Mouse (Mus musculus): ENCODE data around the gene Lrmp. TPM values are rescaled to one million over a fixed set of nuclear protein-coding genes. Genes with fewer than 3 reads are reported as not detected.
"Not testable (repeated sequence)": the region's sequence is repeated elsewhere in the genome, so short reads cannot be mapped to it uniquely, and the experiment has no call there.

Gene Lrmp
- polyA plus RNA-seq, 1 experiment, result 0.04 TPM

- Histone ChIP-seq H3K79me2 (ENCODE audit: control insufficient read depth, insufficient read depth) (no peaks in the 10 kb centered on the region), H3ac (ENCODE audit: control insufficient read depth, insufficient read length) (no peak overlapping the region), H3K4me3 (no peak overlapping the region), H3K27me3 (ENCODE audit: control insufficient read depth, insufficient read depth, insufficient read length) (no peaks in the 10 kb centered on the region), H3K36me3 (ENCODE audit: control insufficient read depth, insufficient read depth) (no peaks in the 10 kb centered on the region), H3K4me2 (ENCODE audit: low read depth) (no peak overlapping the region)
- TF ChIP-seq TCF3 (IDR thresholded peaks at IDR 0.05; ENCODE audit: insufficient read length, low read depth) (no peak), SRF (IDR thresholded peaks at IDR 0.05; ENCODE audit: control insufficient read depth, insufficient read length, low read depth) (no peak), TCF12 (IDR thresholded peaks at IDR 0.05; ENCODE audit: insufficient read depth, poor library complexity, severe bottlenecking) (no peak)
Measured at GRCm38 (mm10) chr6:145089373-145089772, 26.1 kb upstream of the Lrmp start.

DNA sequence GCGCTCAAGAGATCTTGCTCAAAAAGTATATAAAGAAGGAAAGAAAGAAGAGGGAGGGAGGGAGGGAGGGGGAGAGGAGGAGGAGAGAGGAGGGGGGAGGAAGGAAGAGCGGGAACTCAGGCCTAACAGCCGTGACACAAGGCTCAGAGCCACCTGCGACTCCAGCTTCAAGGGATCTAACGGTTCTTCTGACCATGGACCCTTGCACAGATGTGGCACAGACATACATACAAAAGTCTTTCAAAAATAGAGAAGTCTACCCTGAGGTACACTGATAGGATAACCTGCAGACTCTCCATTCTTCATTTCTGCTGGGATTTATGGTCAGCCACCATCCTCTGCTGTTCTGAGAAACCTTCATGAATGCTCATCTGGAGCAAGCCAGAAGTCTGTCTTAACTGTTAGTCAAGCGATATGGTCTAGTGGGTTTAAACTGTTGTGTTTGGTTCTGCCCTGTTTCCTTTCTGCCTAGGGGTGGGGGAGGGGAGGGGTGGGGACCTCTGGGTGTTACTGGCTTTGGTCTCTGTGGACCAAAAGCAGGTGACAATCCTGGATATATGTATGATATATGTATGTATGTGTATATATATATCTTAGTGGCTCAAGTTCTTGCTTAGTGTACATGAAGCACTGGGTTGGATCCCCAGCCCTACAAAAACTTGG is 25.1 kb upstream of the Lrmp start:
- TF ChIP-seq SRF (IDR thresholded peaks at IDR 0.05; ENCODE audit: control insufficient read depth, insufficient read length, low read depth) (no peak), MYOD1 (IDR thresholded peaks at IDR 0.05; ENCODE audit: control insufficient read depth in 1 of 3, insufficient read length in 2 of 3, low read depth in 2 of 3) (no peak), REST (IDR thresholded peaks at IDR 0.05; ENCODE audit: insufficient read depth, insufficient read length) (no peak), MAX (IDR thresholded peaks at IDR 0.05; ENCODE audit: low read depth) (no peak), TCF3 (IDR thresholded peaks at IDR 0.05; ENCODE audit: insufficient read length, low read depth) (no peak), TCF12 (IDR thresholded peaks at IDR 0.05; ENCODE audit: insufficient read depth, poor library complexity, severe bottlenecking) (no peak), POLR2AphosphoS2 (IDR thresholded peaks at IDR 0.05; ENCODE audit: insufficient read length, low read depth) (no peak), POLR2A (IDR thresholded peaks at IDR 0.05; ENCODE audit: insufficient read length, low read depth) (no peak), MYOG (IDR thresholded peaks at IDR 0.05; ENCODE audit: control insufficient read depth in 1 of 3, insufficient read depth in 1 of 3, insufficient read length in 2 of 3, low read depth in 2 of 3) (no peak), CEBPB (IDR thresholded peaks at IDR 0.05; ENCODE audit: insufficient read depth, poor library complexity, severe bottlenecking) (no peak), USF1 (IDR thresholded peaks at IDR 0.05; ENCODE audit: low read depth) (no peak), E2F4 (IDR thresholded peaks at IDR 0.05; ENCODE audit: insufficient read depth) (no peak)
- no peaks in the 10 kb centered on the region for H3K36me3 ChIP-seq (ENCODE audit: control insufficient read depth, insufficient read depth)
- H3K4me2 ChIP-seq (ENCODE audit: low read depth), result no peak overlapping the region

DNA sequence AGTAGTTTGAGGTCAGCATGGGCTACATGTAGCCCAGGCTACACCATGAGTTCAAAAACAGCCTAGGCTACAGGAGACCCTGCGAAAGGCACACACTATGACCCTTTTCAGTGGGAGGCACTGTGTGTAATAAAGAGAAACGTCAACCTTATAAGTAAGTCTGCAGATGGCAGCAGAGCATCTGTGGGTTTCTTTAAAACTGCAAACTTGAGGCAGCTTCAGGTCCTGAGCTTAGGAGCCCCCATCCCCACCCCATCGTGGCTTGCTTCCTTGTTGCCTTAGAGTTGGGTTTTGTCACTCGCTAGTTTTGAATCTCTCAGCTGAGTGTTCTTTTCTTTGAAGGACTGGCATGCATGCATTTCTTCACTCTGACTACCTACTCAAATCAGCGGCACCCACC is 24.5 kb upstream of the Lrmp start:
- Histone ChIP-seq H3K4me2 (ENCODE audit: low read depth) (no peak overlapping the region), H3ac (ENCODE audit: control insufficient read depth, insufficient read length) (no peak overlapping the region), H3K36me3 (ENCODE audit: control insufficient read depth, insufficient read depth) (no peaks in the 10 kb centered on the region), H3K79me2 (ENCODE audit: control insufficient read depth, insufficient read depth) (no peaks in the 10 kb centered on the region), H3K4me3 (no peak overlapping the region), H3K27me3 (ENCODE audit: control insufficient read depth, insufficient read depth, insufficient read length) (no peaks in the 10 kb centered on the region)
- TF ChIP-seq CEBPB (IDR thresholded peaks at IDR 0.05; ENCODE audit: insufficient read depth, poor library complexity, severe bottlenecking), result no peak
- TF ChIP-seq USF1 (IDR thresholded peaks at IDR 0.05; ENCODE audit: low read depth), result no peak
- no peak for TF ChIP-seq TCF12 (IDR thresholded peaks at IDR 0.05; ENCODE audit: insufficient read depth, poor library complexity, severe bottlenecking)
- TF ChIP-seq REST (IDR thresholded peaks at IDR 0.05; ENCODE audit: insufficient read depth, insufficient read length), result no peak
- TF ChIP-seq SRF (IDR thresholded peaks at IDR 0.05; ENCODE audit: control insufficient read depth, insufficient read length, low read depth), result no peak
- no peak for TF ChIP-seq POLR2A (IDR thresholded peaks at IDR 0.05; ENCODE audit: insufficient read length, low read depth)
- TF ChIP-seq TCF3 (IDR thresholded peaks at IDR 0.05; ENCODE audit: insufficient read length, low read depth), result no peak
- no peak for TF ChIP-seq MYOG (IDR thresholded peaks at IDR 0.05; ENCODE audit: control insufficient read depth in 1 of 3, insufficient read depth in 1 of 3, insufficient read length in 2 of 3, low read depth in 2 of 3)
- no peak for TF ChIP-seq POLR2AphosphoS2 (IDR thresholded peaks at IDR 0.05; ENCODE audit: insufficient read length, low read depth)
- no peak for TF ChIP-seq MAX (IDR thresholded peaks at IDR 0.05; ENCODE audit: low read depth)
- no peak for TF ChIP-seq MYOD1 (IDR thresholded peaks at IDR 0.05; ENCODE audit: control insufficient read depth in 1 of 3, insufficient read length in 2 of 3, low read depth in 2 of 3)
- TF ChIP-seq E2F4 (IDR thresholded peaks at IDR 0.05; ENCODE audit: insufficient read depth), result no peak

More for the DNA sequence above, 25.1 kb upstream of the Lrmp start:
- no peak overlapping the region for H3K4me3 ChIP-seq
- no peaks in the 10 kb centered on the region for H3K27me3 ChIP-seq (ENCODE audit: control insufficient read depth, insufficient read depth, insufficient read length)
- H3K79me2 ChIP-seq (ENCODE audit: control insufficient read depth, insufficient read depth), result no peaks in the 10 kb centered on the region
- no peak overlapping the region for H3ac ChIP-seq (ENCODE audit: control insufficient read depth, insufficient read length)

DNA sequence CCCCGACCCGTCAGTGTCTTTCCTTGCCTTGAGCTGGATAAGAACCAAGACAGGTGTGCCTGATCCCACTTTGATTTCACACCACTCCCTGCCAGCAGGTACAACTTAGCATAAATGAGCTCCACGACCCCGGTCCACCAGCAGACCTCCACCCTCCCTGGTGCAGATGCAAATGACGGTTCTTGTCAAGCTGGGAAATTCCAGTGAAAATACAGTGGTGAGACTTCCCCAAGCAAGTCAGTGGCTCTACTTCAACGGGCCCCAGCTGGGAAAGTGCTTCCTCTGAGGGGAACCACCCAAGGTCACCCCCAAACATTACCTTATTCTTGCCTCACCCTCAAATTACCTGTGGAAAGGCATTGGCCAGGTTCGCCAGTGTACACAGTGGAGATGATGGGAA is 23.5 kb upstream of the Lrmp start:
- no peak overlapping the region for H3K4me2 ChIP-seq (ENCODE audit: low read depth)
- H3K36me3 ChIP-seq (ENCODE audit: control insufficient read depth, insufficient read depth), result no peaks in the 10 kb centered on the region
- H3K27me3 ChIP-seq (ENCODE audit: control insufficient read depth, insufficient read depth, insufficient read length), result no peaks in the 10 kb centered on the region
- TF ChIP-seq TCF3 (IDR thresholded peaks at IDR 0.05; ENCODE audit: insufficient read length, low read depth) (no peak), MYOG (IDR thresholded peaks at IDR 0.05; ENCODE audit: control insufficient read depth in 1 of 3, insufficient read depth in 1 of 3, insufficient read length in 2 of 3, low read depth in 2 of 3) (no peak), MYOD1 (IDR thresholded peaks at IDR 0.05; ENCODE audit: control insufficient read depth in 1 of 3, insufficient read length in 2 of 3, low read depth in 2 of 3) (no peak)
- H3ac ChIP-seq (ENCODE audit: control insufficient read depth, insufficient read length), result no peak overlapping the region
- no peak overlapping the region for H3K4me3 ChIP-seq
- H3K79me2 ChIP-seq (ENCODE audit: control insufficient read depth, insufficient read depth), result no peaks in the 10 kb centered on the region

DNA sequence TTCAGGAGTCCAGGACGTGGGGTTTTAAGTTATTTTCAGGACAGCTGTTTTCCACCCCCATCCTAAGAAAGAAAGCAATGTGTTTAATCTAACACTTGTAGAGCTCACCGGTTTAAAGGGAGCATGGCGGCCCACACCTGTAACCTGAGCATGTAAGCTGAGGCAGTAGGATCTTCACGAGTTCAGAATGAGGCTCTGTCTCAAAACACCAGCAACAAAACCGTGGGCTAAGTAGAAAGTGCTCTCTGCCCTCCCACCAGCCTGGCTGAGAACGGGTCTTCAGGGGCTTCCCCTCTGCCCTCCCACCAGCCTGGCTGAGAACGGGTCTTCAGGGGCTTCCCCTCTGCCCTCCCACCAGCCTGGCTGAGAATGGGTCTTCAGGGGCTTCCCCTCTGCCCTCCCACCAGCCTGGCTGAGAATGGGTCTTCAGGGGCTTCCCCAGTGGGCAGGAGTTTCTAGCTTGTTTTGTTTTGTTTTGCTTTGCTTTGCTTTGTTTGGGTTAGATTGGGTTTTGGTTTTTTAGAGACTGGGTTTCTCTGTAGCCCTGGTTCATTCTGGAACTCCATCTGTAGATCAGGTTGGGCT is 22.3 kb upstream of the Lrmp start:
- H3K4me2 ChIP-seq (ENCODE audit: low read depth); H3K79me2 ChIP-seq (ENCODE audit: control insufficient read depth, insufficient read depth); H3ac ChIP-seq (ENCODE audit: control insufficient read depth, insufficient read length); H3K27me3 ChIP-seq (ENCODE audit: control insufficient read depth, insufficient read depth, insufficient read length); H3K4me3 ChIP-seq; H3K36me3 ChIP-seq (ENCODE audit: control insufficient read depth, insufficient read depth): not testable (repeated sequence)
